Mouse (Mus musculus) heart, postnatal 0 days (tissue): ENCODE data around the gene Duox1.

ENCODE experiments used
- CTCF ChIP-seq: IDR thresholded peaks from 2 replicates; pipeline ENCODE4 v1.5.1; 2016; ENCODE audit warnings: antibody characterized with exemption, control low read depth, low read depth
- EP300 ChIP-seq: IDR thresholded peaks from 2 replicates; pipeline ENCODE4 v1.6.1; 2016; ENCODE audit warnings: antibody characterized with exemption, low read depth

GRCm38 (mm10) chr2:122309647-122310046, 5.8 kb upstream of the Duox1 start:
- no peak for TF ChIP-seq CTCF
- TF ChIP-seq EP300: no peak
